Mouse (Mus musculus) Patski (cell line): Measurements from ENCODE around the gene Vegfa. TPM values are rescaled to one million over a fixed set of nuclear protein-coding genes. Genes with fewer than 3 reads are reported as not detected.

ENCODE experiments used
- ATAC-seq: fragments of 100-300 bp; one replicate; pipeline ENCODE4 v1.8.0; 2021
- CTCF ChIA-PET: fragments of 350-600 bp; sonication (Branson Sonifier 250); formaldehyde crosslinking; loops from one replicate; lab custom pipeline; 2022; ENCODE audit warnings: inconsistent platforms; lab: Charles Lee
- POLR2A ChIA-PET: fragments of 350-600 bp; sonication (Branson Sonifier 250); formaldehyde crosslinking; loops from one replicate; lab custom pipeline; 2022; ENCODE audit warnings: antibody characterized with exemption, inconsistent platforms; lab: Charles Lee
- DNase-seq: peaks from one replicate; pipeline ENCODE4 v3.0.0-alpha.2; 2011; ENCODE audit warnings: low read depth, low spot score
- H3K27me3 ChIP-seq: fragments of 371-371 bp; one replicate; pipeline ENCODE4 v1.5.1; 2021
- CTCF ChIP-seq: fragments of 100-300 bp; IDR thresholded peaks from one replicate; pipeline ENCODE4 v1.5.1; 2021
- in situ Hi-C: fragments of 300-500 bp; cut with MboI; formaldehyde crosslinking; loops from 3 replicates; pipeline ENCODE4 v1.11.1; 2018; ENCODE audit warnings: low pct_unique_long_range_greater_than_20kb, mixed read lengths
- polyA plus RNA-seq: library from polyadenylated mRNA; unstranded; gene quantifications from one replicate; pipeline ENCODE4 v1.2.3, GENCODE M21; 2021

The Vegfa gene
- polyA plus RNA-seq, 1 experiment from 2014 or later = 124 TPM

DNA sequence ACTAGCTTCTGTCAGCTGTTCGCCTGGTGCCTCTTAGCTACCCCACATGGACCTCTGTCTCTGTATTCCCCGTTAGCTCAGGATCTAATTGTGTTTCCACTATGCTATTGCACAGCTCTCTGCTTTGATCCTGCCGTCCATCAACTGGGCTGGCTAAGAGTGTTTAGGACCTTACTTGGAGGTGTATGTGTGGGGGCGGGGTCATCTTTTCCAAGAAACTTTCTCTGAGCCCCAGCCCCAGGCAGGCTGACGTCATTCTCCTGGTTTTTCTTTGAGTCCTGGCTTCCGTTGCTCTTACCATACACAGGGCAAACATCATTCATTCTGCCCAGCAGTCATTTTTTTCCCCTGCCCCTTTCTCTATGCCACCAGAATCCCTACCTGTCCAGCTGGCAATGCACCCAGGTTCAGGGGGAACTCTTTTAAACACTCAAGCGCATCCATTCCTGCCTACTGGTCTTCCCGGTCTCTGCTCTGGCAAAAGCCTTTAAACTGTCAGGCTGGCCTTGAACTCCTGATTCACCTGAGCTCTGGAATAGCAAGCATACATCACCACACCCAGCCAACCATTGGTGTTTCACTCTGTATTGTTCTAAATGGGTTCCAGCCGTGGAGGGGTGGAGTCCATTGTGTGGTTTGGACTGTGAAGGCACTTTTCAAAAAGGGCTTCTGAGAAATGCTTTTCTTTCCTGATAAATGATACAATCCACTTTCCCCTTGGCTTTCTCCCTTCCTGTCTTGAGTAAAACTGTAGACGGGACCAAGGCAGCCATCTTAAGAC, 53.0 kb downstream of the Vegfa start:
- CTCF ChIA-PET = no interaction called here

DNA sequence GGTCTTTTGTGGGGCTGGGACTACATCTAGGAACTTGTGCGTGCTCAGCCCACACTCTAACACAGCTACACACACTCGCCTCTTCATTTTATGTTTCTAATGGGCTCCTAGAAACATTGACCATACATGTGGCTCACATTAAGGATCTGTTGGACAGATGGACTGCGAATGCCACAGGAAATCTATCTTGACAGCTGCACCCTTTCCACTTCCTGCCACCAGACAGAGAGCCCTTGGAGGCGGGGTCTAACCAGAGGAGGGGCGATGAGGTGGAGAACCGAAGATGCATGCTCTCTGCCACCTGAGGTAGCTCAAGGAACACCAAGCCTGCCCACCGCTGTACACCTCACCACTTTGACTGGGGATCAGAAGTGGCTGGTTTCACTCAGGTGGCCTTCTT, 57.7 kb downstream of the Vegfa start:
- in situ Hi-C loops = no loop called here
- DNase-seq = no peak
- no peaks in the 10 kb centered on the region for H3K27me3 ChIP-seq
- ATAC-seq = no peak
- POLR2A ChIA-PET = no interaction called here
- CTCF ChIA-PET = interaction anchor here (1.8 kb wide), 1 partner anchor 13 kb away, joined by 4 read pairs; no protein-coding TSS in a partner anchor
- TF ChIP-seq CTCF = no peak

More for the DNA sequence above, 53.0 kb downstream of the Vegfa start:
- POLR2A ChIA-PET = no interaction called here
- TF ChIP-seq CTCF = no peak
- no peak for DNase-seq
- in situ Hi-C loops = no loop called here
- no peak for ATAC-seq
- no peaks in the 10 kb centered on the region for H3K27me3 ChIP-seq

DNA sequence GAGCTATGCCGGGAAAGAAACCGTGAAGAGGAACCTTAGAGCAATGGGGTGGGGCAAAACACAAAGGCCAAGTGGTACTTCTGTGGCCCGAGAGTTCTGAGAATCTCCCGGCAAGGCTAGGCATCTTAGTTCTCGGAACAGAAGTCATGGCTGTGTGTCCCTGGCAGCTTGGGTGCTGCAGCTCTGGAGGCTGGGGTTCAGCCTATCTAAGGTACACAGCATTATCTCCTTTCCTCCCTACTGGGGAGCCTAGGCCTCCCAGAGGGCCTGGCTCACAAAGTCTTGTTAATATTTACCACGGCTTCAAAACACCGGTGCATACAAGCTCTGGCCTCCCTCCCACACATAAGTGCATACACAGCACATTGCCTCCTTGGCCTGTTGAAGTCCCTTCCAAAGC, 59.0 kb downstream of the Vegfa start:
- DNase-seq (no peak), ATAC-seq (no peak)
- ChIA-PET CTCF (no interaction called here), POLR2A (no interaction called here)
- in situ Hi-C loops = no loop called here
- no peak for TF ChIP-seq CTCF
- H3K27me3 ChIP-seq = no peaks in the 10 kb centered on the region

DNA sequence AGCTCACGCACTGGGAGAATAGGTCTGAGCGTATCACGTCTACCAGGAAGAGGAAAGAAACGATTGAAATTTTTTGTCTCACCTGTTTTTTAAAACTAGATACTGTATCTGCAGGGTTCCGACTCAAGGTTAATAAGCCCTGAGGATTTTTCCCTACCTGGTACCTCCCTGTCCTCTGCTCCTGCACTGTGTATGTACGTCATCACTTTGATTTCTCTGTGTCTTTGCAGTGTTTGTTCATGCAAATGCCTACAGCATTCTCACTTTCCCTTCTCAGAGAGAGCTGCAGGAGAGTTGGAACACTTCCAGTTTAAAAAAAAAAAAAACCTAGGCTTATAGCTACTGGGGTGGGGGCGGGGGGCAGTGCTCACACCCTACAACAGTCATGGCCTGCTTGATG, 59.8 kb downstream of the Vegfa start:
- no peak for ATAC-seq
- in situ Hi-C loops = no loop called here
- TF ChIP-seq CTCF = no peak
- ChIA-PET CTCF (no interaction called here), POLR2A (no interaction called here)
- H3K27me3 ChIP-seq = no peaks in the 10 kb centered on the region
- DNase-seq = no peak

DNA sequence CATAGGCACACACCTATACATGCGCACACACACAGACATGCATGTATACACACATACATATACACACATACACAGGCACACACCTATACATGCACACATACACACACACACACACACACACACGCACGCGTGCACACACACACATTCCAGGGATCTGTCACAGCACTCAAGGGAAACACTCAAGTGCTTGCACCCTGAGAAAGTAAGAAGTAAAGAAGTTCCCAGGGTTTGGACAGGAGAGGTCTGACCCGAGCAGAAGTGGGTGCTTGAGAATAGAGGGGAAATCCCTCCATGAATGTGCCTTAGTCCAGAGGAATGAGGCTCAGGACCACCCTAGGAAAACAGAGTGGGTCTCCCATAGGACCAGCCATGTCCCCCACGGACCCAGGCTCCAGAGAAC, 60.4 kb downstream of the Vegfa start:
- DNase-seq = no peak
- no peak for TF ChIP-seq CTCF
- H3K27me3 ChIP-seq = no peaks in the 10 kb centered on the region
- ChIA-PET POLR2A (no interaction called here), CTCF (no interaction called here)
- ATAC-seq = no peak
- in situ Hi-C loops = no loop called here

DNA sequence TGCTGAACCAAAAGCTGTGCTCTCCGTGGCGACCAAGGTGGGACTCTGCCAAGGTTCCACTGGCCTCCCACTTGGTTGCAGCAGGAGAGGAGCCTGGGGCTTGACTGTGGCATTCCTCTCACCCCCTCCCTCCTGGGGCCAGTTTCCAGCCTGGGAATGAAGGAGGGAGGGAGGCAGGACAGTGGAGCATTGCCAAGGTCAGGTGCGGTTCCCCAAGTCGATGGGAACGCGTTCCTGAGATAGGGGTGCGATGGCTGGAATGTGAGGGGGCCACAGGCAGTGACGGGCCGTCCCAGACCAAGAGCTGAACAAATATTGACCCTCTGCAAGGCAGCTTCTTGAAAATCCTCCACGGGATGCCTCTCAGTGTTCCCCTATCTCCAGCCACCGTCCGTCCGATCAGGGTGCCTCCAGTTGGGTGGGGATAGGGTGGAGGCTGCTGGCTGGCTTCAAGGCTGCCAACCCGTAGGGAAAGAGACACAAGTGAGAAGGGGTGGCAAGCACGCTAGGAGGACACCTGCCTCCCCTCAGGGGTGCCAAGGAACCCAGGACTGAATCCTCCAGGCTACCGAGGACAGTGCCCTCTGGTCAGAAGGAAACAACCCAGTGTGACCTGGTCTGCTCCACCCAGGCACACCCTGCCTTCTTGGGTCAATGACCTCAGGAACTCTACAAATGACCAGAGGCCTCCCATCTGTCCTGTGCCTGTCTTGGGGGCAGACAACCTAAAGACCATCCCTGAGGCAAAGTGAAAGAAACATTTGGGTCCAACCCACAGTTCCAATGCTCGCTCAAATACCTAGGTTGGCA, 61.2 kb downstream of the Vegfa start:
- ChIA-PET POLR2A (no interaction called here), CTCF (no interaction called here)
- ATAC-seq = no peak
- H3K27me3 ChIP-seq = no peaks in the 10 kb centered on the region
- DNase-seq = no peak
- in situ Hi-C loops = no loop called here
- no peak for TF ChIP-seq CTCF

DNA sequence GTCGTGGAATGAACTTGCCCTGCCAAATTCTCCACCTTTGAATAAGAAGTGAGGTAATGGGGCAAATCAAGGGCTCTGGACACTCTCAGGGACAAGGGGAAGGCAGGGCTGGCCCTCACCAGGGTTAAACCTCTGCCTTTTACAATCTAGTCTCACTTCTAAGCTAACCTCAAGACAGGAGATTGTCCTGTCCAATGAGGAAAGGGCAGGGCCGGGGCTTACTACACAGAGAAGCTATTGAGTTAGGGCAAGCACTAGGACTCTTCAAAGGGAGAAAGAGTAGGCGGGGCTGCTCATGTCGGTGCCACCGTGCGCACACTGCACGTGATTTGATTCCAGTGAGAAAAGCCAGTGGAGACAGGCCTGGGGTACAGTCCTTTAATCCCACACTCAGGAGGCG, 62.6 kb downstream of the Vegfa start:
- in situ Hi-C loops = no loop called here
- ATAC-seq (no peak), DNase-seq (no peak)
- TF ChIP-seq CTCF = no peak
- ChIA-PET CTCF (interaction anchor here (1.0 kb wide), 1 partner anchor 8 kb away, joined by 3 read pairs; no protein-coding TSS in a partner anchor), POLR2A (no interaction called here)
- H3K27me3 ChIP-seq = no peaks in the 10 kb centered on the region

DNA sequence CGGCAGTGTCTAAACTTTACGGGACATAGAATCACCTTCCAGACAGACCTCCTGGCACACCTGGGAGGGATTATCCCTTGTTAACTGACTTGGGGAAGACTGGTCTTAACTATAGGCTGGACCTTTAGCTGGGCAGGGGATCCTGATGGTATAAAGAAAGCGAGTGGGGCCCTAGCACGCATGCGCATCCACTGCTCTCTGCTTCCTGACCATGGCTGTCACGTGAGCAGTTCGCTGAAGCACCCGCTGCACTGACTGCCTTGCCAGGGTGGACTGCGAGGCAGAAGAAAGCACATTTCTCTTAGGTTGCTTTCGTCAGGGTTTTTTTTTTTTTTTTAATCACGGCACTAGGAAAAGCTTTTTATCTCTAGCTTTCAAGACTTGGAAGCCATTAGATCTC, 63.8 kb downstream of the Vegfa start:
- DNase-seq = no peak
- TF ChIP-seq CTCF = no peak
- POLR2A ChIA-PET = interaction anchor here (0.6 to 0.9 kb wide), 3 partner anchors 9 to 1234 kb away, joined by 4 to 7 read pairs (median 5); no protein-coding TSS in a partner anchor
- H3K27me3 ChIP-seq = no peaks in the 10 kb centered on the region
- CTCF ChIA-PET = interaction anchor here (0.6 kb wide), 1 partner anchor 1069 kb away, joined by 3 read pairs; no protein-coding TSS in a partner anchor
- no peak for ATAC-seq
- in situ Hi-C loops = no loop called here

Other genes starting within 250 kb of the Vegfa start
- 100 TPM for gene Mrps18a, start 78.6 kb upstream of the Vegfa start, polyA plus RNA-seq
- 29.3 TPM for gene Rsph9, start 111.8 kb upstream of the Vegfa start, polyA plus RNA-seq
- gene Mad2l1bp, start 121.2 kb upstream of the Vegfa start, polyA plus RNA-seq = 14.6 TPM
- 84.7 TPM for gene Gtpbp2, start 128.7 kb upstream of the Vegfa start, polyA plus RNA-seq
- gene Polh, start 170.3 kb upstream of the Vegfa start, polyA plus RNA-seq = 14.4 TPM
- gene Xpo5, start 170.4 kb upstream of the Vegfa start, polyA plus RNA-seq = 48.3 TPM
- gene Polr1c, start 215.7 kb upstream of the Vegfa start, polyA plus RNA-seq = 93.1 TPM
- 88.7 TPM for gene Yipf3, start 215.7 kb upstream of the Vegfa start, polyA plus RNA-seq
- 9.4 TPM for gene Lrrc73, start 221.2 kb upstream of the Vegfa start, polyA plus RNA-seq